Mouse (Mus musculus) E14TG2a.4 (cell line): Measurements from ENCODE around the gene Cryz.

Experiments
- CTCF ChIP-seq: conservative IDR thresholded peaks from 2 replicates; pipeline ENCODE4 v1.5.1; 2014; ENCODE audit warnings: low read length
- NANOG ChIP-seq: IDR thresholded peaks from 2 replicates; pipeline ENCODE4 v1.6.1; 2014; ENCODE audit warnings: borderline replicate concordance, low read length, mixed read lengths
- POU5F1 ChIP-seq: IDR thresholded peaks from 2 replicates; pipeline ENCODE4 v1.6.1; 2014; ENCODE audit warnings: low read length, borderline replicate concordance

DNA sequence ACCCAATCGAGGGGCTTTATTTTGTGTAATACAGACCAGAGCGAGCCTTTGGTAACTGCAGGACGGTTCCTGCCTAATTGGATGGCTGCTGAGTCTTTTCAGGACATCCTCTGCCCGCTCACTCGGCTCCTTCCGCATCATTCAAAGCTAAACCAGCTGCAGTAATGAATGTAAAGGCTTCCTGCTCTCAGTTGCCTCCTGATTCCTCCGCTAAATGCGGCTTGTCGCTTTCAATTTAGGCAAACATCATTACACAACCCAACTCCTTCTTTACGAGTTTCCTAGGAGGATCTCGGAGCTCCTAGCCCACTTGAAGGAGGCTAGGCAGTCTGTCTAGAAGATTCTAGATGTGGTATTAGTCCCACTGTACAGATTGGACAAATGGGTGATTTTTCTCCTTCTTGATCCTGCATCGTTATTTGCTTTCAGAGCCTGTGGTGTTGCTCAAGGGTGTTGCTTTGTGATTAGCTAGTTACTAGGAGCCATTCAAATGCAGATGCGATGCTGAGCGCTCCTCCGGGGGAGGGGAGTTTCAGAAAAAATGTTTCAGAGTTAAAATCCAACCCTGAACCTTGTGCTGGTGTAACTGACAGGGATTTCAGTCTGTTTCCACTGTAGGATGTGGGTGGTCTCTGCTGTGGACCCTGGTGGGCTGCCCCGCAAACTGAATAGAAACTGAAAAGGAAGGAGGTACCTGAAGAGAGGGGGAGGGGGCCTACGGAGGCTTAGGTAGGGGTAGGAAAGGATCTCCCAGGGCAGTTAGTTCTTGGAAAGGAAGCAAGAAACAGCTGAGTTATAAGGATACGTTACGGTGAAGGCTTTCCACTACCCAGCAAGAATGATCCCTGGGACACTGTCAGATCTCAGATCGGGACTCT, 48.7 kb upstream of the Cryz start:
- TF ChIP-seq CTCF (no peak), POU5F1 (peak; percentile 92), NANOG (peak; percentile 90)
